Mouse (Mus musculus) ovary, postnatal 10 days (tissue): ENCODE results near the gene Snap91.

Experiments
- DNase-seq: peaks from one replicate; pipeline ENCODE4 v3.0.0; 2022; ENCODE audit warnings: low spot score

Gene Snap91

DNA sequence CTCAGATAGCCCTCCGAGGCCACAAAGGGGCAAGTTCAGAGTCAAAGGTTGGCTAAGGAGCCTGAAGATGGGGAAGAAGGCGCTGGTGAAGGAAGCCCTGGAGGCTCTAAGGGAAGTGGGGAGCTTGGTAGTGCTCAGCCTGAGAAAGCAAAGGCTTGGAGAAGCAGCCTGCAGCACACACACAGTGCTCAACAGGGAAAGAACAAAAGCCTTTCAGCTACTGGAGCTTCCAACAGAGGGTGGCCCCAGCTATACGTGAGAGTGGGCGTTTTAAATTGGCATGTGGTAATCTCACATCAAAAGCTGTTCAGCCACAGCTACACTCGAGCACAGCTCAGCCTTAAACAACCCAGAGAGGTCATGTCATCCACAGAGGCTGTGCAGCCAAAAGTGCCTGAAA lies 67.1 kb downstream of the Snap91 start:
- no peak for DNase-seq

DNA sequence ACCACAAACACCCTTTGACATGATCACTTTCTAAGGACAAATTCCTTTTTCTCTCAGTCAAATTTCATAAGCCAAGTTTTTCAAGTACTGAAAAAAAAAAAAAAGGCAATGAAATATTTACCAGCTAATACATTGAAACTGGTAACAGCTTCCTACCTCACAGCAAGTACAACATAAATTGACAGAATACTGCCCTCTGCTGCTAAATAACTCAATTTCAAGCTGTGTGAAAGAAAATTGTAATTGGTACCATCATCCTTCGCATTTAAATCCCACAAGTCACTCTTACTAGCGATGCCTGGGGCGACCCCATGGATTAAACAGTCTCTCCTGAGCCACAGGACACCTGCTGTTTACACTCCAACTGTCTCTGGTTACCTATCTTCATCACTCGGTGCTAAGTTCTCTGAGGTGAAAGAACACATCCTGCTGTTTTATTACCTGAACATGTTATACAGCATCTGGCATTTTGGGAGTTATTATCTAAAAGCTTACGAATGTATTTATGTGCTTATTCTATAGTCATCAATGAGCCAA lies 69.7 kb downstream of the Snap91 start:
- no peak for DNase-seq

DNA sequence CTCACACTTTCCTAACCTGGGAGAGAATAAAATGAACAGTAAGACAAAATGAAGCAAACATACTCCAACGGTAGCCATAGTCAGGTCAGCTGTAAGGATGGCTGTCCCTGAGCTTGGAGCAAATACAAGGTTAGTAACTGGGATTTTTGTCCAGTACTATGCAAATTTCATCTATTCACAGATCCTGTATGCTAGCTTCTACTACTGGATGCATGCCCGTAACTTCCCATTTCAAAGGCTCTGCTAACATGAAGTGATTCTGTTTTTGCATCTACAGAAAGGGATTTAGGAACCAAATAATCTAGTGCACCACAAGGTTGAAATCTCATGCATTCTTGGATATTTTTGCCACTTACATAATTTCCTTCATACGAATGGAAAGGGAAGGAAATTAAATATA lies 70.2 kb downstream of the Snap91 start:
- no peak for DNase-seq

DNA sequence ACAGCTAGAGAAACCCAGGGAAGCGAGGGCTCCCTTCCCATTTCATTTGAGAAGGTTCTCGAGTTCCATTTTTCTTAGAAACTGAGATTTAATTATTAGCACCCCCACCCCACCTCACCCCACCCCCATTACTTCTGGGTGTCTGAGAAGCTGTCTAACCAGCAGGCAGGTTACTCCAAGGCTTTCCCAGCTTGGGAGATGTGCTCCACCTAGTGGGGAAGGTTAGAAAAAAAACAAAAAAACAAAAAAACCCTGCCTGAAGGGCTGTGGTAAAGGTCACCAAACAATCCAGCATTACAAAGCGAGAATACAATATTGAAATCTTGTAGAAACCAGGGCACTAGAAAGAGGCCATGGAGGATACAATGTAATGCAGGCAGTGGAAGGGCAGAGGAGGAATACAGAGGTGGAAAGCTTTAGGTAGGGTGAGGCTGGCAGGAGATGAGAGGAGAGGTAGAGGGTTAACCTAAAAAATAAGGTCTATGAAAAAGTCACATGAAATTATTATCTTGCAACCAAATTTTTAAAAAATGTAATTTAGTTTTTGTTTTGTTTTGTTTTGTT lies 79.8 kb downstream of the Snap91 start:
- no peak for DNase-seq

DNA sequence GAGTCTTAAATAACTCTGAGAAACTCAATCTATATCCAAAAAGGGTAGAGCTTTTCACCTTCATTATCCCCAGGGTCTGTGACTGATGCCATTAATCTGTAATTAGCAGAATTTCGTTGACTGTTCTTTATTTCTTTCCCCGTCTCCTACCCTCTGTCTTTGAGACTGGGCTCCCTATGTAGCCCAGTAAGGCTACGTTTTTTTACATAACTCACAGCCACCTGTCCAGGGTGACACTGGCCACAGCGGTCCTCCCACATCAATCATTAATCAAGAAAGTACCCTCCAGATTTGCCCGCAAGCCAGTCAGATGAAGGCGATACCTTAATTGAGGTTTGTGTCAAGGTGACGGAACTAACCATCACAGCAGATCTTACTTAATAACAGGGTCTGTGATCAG lies 81.4 kb downstream of the Snap91 start:
- no peak for DNase-seq

DNA sequence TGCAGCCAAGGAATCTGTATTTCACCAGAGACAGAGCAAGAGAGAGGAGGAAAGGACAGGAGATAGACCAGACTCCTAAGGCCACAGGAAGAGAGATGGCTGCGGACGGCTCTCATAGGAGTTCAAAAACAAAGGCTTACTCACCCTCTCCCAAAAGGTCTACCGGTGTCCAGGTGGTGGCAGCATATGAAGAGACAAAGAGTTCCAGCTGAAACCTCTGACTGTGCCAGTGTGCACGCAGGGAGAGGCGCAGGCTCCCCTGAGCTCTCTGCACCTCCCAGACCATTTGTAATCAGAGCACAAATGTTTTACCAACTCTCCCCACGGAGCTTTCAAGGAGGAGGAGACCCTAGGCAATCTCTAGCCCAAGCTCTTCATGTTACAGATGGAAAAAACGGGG lies 81.8 kb downstream of the Snap91 start:
- DNase-seq = no peak

DNA sequence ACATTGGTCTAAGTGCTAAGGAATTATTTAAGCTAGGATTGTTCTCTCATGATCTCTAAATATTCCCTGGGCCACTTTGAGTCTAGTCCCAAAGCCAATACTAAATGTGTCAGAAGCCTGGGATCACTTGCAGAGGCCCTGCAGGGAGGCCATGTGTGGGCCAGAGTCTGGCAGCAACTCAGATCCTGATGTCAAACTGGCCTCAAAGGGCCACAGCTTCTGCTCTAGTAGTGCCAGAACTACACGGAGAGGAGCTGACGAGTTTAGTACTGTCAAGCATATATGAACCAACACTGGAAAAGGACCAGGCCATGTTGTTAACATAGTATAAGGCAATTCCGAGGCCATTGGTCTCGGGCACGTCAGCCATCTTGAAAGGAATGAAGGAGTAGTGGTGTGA lies 82.3 kb downstream of the Snap91 start:
- no peak for DNase-seq

DNA sequence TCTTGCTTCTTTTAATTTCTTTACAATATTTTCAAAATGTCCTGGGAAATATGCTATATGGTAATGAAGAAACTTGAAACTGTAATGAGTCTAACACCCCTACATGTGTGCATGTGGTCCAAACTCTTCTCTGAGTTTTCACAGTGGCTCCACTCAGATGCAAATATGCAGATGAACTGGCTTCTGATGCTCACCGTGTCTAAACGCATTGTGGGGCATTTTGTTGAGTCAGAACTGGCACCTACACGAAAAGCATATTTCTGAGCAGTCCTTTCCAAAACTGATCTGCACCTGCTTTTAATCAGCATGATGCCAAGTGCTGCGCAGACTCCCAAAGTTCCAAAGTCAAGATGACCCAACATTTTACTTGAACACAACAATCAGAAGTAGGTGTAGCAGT lies 82.9 kb downstream of the Snap91 start:
- no peak for DNase-seq

DNA sequence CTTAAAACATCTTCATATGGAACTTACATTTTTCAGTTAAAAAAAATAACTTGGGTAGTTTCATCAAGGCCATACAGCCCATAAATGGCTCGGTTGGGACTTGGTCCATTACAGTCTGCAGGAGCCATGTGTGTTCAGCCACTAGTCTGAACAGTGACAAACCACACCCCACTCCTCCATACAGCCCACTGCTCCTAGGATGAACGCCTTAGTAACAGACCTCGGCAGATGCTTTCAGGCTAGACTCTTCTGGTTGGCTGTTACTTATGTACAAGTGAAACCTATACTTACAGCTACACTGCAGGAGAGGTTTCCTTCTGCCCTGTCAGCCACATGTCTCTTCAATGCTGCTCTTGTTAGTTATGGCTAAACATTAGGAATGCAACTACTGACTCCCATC lies 85.2 kb downstream of the Snap91 start:
- no peak for DNase-seq

DNA sequence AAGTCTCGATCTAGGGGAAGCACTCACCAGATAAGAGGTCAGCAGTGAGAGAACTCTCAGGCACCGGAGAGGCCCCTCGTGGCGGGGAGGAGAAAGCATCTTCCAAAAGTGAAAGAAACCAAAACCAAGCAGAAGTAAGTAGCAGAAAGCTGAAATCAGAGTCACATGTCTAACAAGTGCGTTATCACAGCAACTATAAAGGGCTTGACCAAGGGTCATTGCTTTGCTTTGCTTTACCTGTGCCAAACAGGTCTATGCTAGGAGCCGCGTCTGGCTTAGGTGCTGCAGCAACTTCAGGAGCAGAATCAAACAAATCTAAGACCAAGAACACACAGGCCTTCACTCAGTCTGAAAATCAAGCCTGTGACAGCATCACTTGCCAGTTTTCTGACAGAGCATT lies 88.5 kb downstream of the Snap91 start:
- no peak for DNase-seq

DNA sequence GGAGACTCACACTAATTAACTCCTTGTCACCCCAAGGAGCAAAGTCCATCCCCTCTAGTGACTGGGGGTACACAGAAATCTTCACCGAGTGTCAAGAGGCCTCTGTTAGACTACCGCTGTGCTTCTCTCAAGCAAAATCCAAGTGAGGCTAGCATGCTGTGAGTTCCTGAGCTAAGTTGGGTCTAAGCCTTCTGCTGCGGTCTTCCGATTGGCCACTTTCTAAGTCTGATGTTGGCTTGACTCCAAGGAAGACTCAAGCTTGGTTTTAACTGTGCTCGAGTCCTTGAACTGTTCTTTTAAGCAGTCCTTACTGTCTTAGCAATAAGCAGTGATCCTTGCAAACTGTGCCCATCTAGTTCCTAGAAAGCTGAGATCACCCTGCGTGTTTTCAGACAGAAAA lies 91.3 kb downstream of the Snap91 start:
- DNase-seq = no peak

DNA sequence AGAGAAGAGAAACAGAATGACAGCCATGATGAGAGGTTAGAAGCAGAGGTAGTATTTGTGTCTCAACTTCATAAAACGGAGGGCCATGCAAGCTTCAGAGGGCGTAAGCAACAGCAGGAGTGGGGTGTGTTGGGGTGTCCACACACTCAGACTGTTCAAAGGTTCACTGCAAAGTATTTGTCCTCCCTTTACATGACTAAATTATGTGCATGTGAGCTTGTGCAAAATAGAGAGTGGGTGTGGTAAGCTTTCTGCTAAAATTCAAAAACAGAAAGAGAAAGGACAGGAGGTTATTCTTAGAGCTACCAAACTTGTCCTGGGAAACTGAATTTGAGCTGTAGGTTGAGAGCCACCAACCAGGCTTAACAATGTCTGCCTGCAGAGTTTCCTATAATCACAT lies 97.6 kb downstream of the Snap91 start:
- no peak for DNase-seq

DNA sequence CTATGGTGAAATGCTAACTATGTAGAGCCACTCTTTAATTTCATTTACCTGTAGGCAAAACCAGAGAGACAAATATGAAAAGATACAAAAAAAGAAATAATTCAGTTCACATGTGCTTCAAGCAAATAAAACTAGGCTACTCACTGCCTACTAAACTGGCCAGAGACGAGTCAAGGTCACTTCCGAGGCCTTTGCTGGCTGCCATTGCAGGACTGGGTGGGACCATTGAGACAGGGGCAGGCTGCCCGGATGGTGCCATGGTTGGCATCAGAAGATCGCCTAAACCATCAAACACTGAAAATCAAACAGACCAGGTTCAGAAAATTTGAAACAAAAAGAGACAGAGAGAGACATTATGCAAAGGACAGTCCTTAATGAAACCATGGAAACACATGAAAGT lies 99.0 kb downstream of the Snap91 start:
- no peak for DNase-seq

DNA sequence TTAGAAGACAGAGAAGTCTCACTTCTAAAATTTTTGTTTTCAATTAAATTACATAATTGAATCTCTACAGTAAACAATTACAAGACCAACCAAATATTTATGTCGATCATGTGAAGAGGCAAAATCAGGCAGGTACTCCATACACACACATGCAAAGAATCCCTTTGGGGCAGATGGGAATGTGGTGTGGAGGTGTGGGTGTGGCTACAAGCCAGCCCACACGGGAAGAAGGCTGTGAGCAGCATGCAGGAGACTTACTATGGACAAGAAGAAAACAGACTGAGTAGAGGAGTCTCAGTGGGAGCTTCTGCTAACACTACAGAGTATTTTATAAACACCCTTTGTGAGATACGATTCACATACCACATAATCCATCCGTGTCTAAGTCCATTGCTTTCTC lies 102.2 kb downstream of the Snap91 start:
- no peak for DNase-seq

DNA sequence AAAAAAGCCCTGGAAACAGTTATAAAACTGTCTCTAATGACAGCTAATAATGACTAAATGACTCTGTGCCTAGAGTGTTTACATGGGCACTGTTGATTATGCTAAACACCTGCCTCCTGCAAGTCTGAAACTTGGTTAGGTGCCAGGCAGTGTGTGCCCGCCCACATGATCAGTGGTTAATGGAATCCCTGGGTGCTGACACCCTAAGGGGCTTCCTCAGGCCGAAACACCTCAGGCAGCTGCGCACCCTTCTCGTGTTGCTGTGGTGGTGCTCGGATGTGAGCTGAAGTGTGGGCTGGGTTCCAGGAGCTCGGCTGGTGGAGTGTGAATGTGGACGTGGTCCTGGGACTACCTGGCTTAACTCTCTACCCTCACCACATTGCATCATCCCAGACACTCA lies 103.1 kb downstream of the Snap91 start:
- DNase-seq = no peak

DNA sequence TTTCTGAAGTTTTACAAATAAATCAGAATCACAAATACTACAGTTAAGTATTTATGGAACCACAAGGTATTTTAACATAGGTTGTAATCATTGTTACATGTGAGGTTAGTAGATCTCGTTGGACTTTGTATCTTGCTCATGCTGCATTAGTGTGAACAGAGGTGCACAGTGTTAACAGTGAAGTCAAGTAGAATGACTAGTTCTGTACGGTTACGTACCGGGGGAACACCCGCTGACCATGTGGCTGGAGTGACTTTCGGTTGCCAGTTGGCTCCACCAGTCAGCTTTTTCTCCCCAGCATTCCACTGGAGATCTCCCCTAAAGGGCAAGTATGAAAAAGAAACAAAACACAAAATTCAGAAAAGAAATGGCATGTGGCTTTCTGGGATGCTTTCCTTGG lies 105.1 kb downstream of the Snap91 start:
- DNase-seq = no peak

DNA sequence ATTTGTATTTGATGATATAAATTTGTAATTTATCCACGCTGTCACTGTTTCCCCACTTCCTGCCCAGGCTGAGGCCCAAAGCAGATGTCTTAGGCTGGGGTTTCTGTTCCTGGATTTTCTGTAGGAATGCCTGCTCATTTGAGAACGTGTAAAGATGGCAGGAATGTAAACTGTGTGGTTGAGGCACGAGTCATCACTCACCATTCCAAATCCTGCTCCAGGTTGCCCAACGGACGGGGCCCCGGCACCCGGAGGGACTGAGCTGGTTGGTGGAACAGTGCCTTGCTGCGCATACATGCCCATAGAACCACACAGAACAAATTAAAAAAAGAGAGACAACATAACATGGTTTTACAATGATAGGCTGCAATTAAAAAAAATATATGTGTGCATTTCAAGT lies 106.5 kb downstream of the Snap91 start:
- no peak for DNase-seq

DNA sequence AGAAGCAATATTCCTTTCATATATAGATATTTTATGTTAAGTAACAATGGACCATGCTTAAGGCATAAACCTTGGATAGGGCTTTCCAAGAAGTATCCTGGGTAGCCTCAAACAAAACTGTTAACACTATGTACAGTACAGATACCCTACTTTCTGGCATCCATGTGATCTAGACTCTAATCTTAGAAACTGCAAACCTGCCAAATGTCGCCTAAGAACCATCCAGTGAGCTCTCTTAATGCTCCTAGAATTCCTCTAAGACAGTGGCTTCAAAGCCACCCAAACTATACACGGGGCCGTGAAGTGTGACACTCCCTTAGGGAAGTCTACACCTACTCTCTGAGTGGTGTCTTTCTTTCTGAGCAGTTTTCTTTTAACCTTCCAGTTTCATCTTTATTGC lies 107.6 kb downstream of the Snap91 start:
- no peak for DNase-seq

DNA sequence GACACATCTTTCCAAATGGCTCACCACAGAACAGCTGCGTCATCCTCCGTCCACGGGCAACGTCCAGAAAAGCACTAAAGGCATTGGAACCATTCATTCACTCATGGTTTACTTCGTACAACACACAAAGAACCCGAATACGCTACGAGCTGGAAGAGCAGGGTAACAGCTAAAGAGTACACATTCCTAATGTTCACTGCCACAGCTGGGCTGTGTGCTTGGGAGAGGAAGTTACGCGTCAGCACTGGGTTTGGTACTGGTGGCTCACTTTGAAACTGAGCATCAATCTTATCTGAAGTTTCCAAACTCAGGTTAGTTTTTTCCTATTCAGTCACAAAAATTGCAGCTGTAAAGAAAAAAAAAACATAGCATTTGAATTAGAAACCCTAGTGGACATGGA lies 113.5 kb downstream of the Snap91 start:
- DNase-seq = no peak

DNA sequence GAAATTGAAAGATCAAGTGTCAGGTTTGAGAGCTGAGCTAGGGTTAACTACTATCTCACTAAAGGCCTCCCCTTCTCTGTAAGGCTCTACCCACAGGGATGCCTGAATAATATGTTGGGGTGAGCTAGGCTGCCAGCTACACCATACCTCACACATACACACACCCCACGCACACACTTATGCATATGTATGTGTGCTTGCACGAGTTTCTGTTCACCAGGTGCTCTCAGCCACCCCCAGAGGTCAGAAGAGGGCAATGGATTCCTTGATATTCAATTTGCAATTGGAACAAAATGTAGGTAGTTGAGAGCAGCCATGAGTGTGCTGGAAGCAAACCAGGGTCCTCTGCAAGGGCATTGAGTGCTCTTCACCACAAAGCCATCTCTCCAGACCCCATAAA lies 116.5 kb downstream of the Snap91 start:
- DNase-seq = no peak

DNA sequence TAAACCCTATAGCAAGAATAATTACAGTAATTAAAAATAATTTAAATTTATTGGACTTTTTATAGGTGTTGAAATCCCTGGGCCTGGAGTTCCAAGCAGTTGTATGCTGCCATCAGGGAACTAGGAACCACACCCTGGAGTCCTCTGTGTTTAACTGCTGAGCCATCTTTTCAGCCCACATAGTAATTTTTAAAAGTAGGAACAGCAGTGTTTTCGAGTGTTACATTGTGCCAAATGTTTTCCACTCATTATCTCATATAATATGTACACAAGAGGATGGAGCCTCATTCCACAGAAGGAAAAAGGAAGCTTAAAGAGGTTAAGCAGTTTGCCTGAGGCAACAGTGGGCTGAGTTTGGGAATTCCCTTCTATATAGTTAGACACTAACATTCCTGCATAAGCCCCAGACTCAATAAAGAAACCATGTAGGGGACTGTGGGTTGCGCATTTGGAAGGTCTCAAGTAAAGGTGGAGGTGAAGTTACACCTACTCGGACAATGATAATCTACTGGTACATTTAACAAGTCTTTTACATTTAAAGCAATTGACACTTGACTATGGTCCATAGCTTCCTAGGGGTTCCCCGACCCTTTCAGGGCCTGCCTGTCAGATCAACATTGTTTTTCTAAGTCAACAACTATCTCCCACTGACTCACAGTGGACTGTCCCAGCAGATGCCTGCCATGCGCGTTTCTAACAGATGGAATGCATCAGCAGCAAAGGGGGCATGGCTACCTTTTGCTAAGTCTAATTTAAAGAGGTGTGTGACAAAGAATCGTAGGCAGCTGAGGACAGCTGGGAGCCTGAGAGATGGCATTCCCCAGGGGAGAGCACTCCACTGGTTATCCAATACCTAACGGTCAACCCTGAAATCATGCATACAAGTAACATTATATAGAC lies 117.7 kb downstream of the Snap91 start:
- no peak for DNase-seq

DNA sequence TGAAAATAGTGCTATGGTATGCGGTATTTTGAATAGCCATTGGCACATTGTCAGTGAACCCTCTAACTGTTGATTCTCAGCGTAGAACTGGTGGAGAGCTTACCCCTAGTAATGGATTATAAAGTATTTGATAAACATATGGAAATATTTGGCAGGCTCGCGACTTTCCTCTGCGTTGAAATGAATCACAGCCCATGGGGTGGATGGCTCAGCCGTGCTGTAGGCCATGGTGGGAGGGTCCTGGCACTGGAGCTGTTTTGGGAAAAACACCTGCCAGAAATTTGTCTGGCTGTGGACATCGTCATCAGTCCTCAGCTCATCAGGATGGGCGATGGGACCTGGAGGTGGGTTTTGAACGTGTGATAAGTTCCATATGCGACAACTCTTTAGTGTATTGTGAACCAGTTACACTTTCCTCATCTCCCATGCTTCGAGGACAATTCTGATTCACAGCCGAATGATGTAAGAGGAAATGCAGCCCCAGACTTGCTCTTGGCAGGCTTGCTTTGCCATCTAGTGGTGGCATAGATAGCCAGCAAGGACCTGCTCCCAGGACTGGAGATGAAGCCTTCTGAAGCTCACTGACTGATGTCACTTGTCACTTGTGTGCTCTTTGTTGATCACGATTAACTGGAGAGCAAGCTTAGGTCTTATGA lies 134.4 kb downstream of the Snap91 start:
- DNase-seq = no peak

DNA sequence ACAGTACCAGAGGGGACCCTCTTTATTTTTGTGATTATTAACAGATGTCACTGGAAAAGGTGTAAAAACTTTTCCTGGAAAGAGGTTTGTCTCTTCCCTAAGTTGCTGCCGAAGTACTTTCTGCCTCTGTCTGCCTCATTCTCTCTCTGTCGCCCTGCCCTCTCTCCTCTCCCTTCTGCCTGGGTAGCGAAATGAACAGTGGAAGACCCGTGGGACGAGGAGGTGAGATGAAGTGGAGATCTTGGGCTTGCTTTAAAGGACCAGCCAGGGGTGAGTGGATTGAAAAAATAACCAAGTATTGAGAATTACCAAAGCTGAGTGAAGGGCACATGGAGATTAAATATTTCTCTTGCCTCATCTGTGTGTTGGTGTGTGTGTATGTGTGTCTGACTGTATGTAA lies 136.4 kb downstream of the Snap91 start:
- no peak for DNase-seq
